Mouse (Mus musculus): Measurements from ENCODE around the gene Dnmbp. TPM values are rescaled to one million over a fixed set of nuclear protein-coding genes. Genes with fewer than 3 reads are reported as not detected.
A peak's percentile ranks its signal among the peaks of the same experiment; 100 is the strongest.

The Dnmbp gene
- polyA plus RNA-seq, 1 experiment from 2014 or later: 14.2 TPM

- TF ChIP-seq EP300 (optimal IDR thresholded peaks at IDR 0.05) (no peak), CTCF (IDR thresholded peaks at IDR 0.05; ENCODE audit: low read depth) (peak; percentile 42)
- Histone ChIP-seq H3K4me2 (replicated peaks; ENCODE audit: low read depth) (peak overlapping the region; percentile 46; the same call in 1 of the 2 replicates), H3K27ac (replicated peaks) (no peak overlapping the region), H3K4me3 (ENCODE audit: low read depth, low read length) (no peak overlapping the region), H3K9me3 (ENCODE audit: control insufficient read depth, low read length) (no peaks in the 10 kb centered on the region), H3K36me3 (ENCODE audit: control insufficient read depth, insufficient read depth, low read length) (no peaks in the 10 kb centered on the region), H3K9ac (ENCODE audit: low read length) (no peak overlapping the region), H3K27me3 (ENCODE audit: control insufficient read depth, insufficient read depth, low read length) (no peaks in the 10 kb centered on the region), H3K4me1 (replicated peaks; ENCODE audit: control insufficient read depth, insufficient read depth) (peaks cover 5% of the 10 kb centered on the region)
- WGBS: 80% methylated on average over 5 of the region's 5 CpGs
- ATAC-seq (ENCODE audit: low FRiP score, low TSS enrichment) (no peak), DNase-seq (ENCODE audit: low spot score) (no peak)
Measured at GRCm38 (mm10) chr19:43887242-43887641, 52.7 kb downstream of the Dnmbp start.

GRCm38 (mm10) chr19:43886371-43887099 lies 53.5 kb downstream of the Dnmbp start:
- ATAC-seq (ENCODE audit: low FRiP score, low TSS enrichment): no peak
- peaks cover 5% of the 10 kb centered on the region for H3K4me1 ChIP-seq (replicated peaks; ENCODE audit: control insufficient read depth, insufficient read depth)
- H3K4me3 ChIP-seq (ENCODE audit: low read depth, low read length): peak overlapping the region; percentile 22
- 42% methylated on average over 12 of the region's 12 CpGs for WGBS
- H3K4me2 ChIP-seq (replicated peaks; ENCODE audit: low read depth): peak overlapping the region; percentile 34
- H3K9ac ChIP-seq (ENCODE audit: low read length): 0 out of 2 replicates have a peak overlapping the region, but pooled peaks have one; percentile 27
- TF ChIP-seq EP300 (optimal IDR thresholded peaks at IDR 0.05) (no peak), CTCF (IDR thresholded peaks at IDR 0.05; ENCODE audit: low read depth) (no peak)
- H3K36me3 ChIP-seq (ENCODE audit: control insufficient read depth, insufficient read depth, low read length): no peaks in the 10 kb centered on the region
- H3K27ac ChIP-seq (replicated peaks): peak overlapping the region; percentile 56
- DNase-seq (ENCODE audit: low spot score): no peak
- H3K9me3 ChIP-seq (ENCODE audit: control insufficient read depth, low read length): no peaks in the 10 kb centered on the region
- no peaks in the 10 kb centered on the region for H3K27me3 ChIP-seq (ENCODE audit: control insufficient read depth, insufficient read depth, low read length)

- 0 out of 2 replicates have a peak overlapping the region, but pooled peaks have one; percentile 5 for H3K27ac ChIP-seq (replicated peaks)
- H3K9me3 ChIP-seq (ENCODE audit: control insufficient read depth, low read length): no peaks in the 10 kb centered on the region
- peaks cover 7% of the 10 kb centered on the region for H3K4me1 ChIP-seq (replicated peaks; ENCODE audit: control insufficient read depth, insufficient read depth)
- no peak overlapping the region for H3K4me3 ChIP-seq (ENCODE audit: low read depth, low read length)
- H3K27me3 ChIP-seq (ENCODE audit: control insufficient read depth, insufficient read depth, low read length): no peaks in the 10 kb centered on the region
- H3K36me3 ChIP-seq (ENCODE audit: control insufficient read depth, insufficient read depth, low read length): no peaks in the 10 kb centered on the region
- H3K4me2 ChIP-seq (replicated peaks; ENCODE audit: low read depth): peak overlapping the region; percentile 31; the same call in 1 of the 2 replicates
- ATAC-seq (ENCODE audit: low FRiP score, low TSS enrichment): peak; percentile 38
- WGBS: 46% methylated on average over 13 of the region's 13 CpGs
- DNase-seq (ENCODE audit: low spot score): peak; percentile 48
- no peak for TF ChIP-seq CTCF (IDR thresholded peaks at IDR 0.05; ENCODE audit: low read depth)
- TF ChIP-seq EP300 (optimal IDR thresholded peaks at IDR 0.05): no peak
- no peak overlapping the region for H3K9ac ChIP-seq (ENCODE audit: low read length)
Measured at GRCm38 (mm10) chr19:43884668-43885498, 55.1 kb downstream of the Dnmbp start.

- H3K27me3 ChIP-seq (ENCODE audit: control insufficient read depth, insufficient read depth, low read length): no peaks in the 10 kb centered on the region
- H3K36me3 ChIP-seq (ENCODE audit: control insufficient read depth, insufficient read depth, low read length): no peaks in the 10 kb centered on the region
- H3K9ac ChIP-seq (ENCODE audit: low read length): peak overlapping the region; percentile 13
- H3K4me3 ChIP-seq (ENCODE audit: low read depth, low read length): no peak overlapping the region
- H3K4me2 ChIP-seq (replicated peaks; ENCODE audit: low read depth): peak overlapping the region; percentile 25
- peak overlapping the region; percentile 65 for H3K27ac ChIP-seq (replicated peaks)
- DNase-seq (ENCODE audit: low spot score): no peak
- ATAC-seq (ENCODE audit: low FRiP score, low TSS enrichment): no peak
- 24% methylated on average over 18 of the region's 18 CpGs for WGBS
- H3K4me1 ChIP-seq (replicated peaks; ENCODE audit: control insufficient read depth, insufficient read depth): peaks cover 9% of the 10 kb centered on the region
- no peaks in the 10 kb centered on the region for H3K9me3 ChIP-seq (ENCODE audit: control insufficient read depth, low read length)
- TF ChIP-seq EP300 (optimal IDR thresholded peaks at IDR 0.05) (no peak), CTCF (IDR thresholded peaks at IDR 0.05; ENCODE audit: low read depth) (no peak)
Measured at GRCm38 (mm10) chr19:43882895-43883573, 57.0 kb downstream of the Dnmbp start.

GRCm38 (mm10) chr19:43881615-43882014 lies 58.4 kb downstream of the Dnmbp start:
- H3K9me3 ChIP-seq (ENCODE audit: control insufficient read depth, low read length): no peaks in the 10 kb centered on the region
- H3K27ac ChIP-seq (replicated peaks): no peak overlapping the region
- WGBS: 77% methylated on average over 7 of the region's 7 CpGs
- TF ChIP-seq CTCF (IDR thresholded peaks at IDR 0.05; ENCODE audit: low read depth) (peak; percentile 60), EP300 (optimal IDR thresholded peaks at IDR 0.05) (no peak)
- no peaks in the 10 kb centered on the region for H3K36me3 ChIP-seq (ENCODE audit: control insufficient read depth, insufficient read depth, low read length)
- ATAC-seq (ENCODE audit: low FRiP score, low TSS enrichment) (no peak), DNase-seq (ENCODE audit: low spot score) (no peak)
- H3K4me2 ChIP-seq (replicated peaks; ENCODE audit: low read depth): no peak overlapping the region
- no peaks in the 10 kb centered on the region for H3K27me3 ChIP-seq (ENCODE audit: control insufficient read depth, insufficient read depth, low read length)
- peaks cover 6% of the 10 kb centered on the region; the same call in 1 of the 2 replicates for H3K4me1 ChIP-seq (replicated peaks; ENCODE audit: control insufficient read depth, insufficient read depth)
- no peak overlapping the region for H3K9ac ChIP-seq (ENCODE audit: low read length)
- no peak overlapping the region for H3K4me3 ChIP-seq (ENCODE audit: low read depth, low read length)
